Mouse (Mus musculus): ENCODE measurements around the gene Dcaf10. TPM values are rescaled to one million over a fixed set of nuclear protein-coding genes. Genes with fewer than 3 reads are reported as not detected.

Gene Dcaf10
- polyA plus RNA-seq, 1 experiment from 2014 or later: 7.8 TPM

Small RNAs within 50 kb of the gene (microRNA-seq; reads per million reads assigned to microRNA genes)
- gene Gm25692: not detected

Other genes starting within 250 kb of the Dcaf10 start
- 234 and 236 TPM in 2 replicates for gene Tomm5, start 234.0 kb upstream of the Dcaf10 start, polyA plus RNA-seq (2016; fragmentation: Nextera tagmentation; extraction: Ambion mirVana)
- gene Frmpd1, start 157.2 kb upstream of the Dcaf10 start, polyA plus RNA-seq (2016; fragmentation: Nextera tagmentation; extraction: Ambion mirVana): 0.52 and 0.58 TPM in 2 replicates
- 16.2 and 17.2 TPM in 2 replicates for gene Trmt10b, start 45.0 kb upstream of the Dcaf10 start, polyA plus RNA-seq (2016; fragmentation: Nextera tagmentation; extraction: Ambion mirVana)
- gene Exosc3, start 631 bp downstream of the Dcaf10 start, polyA plus RNA-seq (2016; fragmentation: Nextera tagmentation; extraction: Ambion mirVana): 124 and 125 TPM in 2 replicates
- gene Slc25a51, start 66.7 kb downstream of the Dcaf10 start, polyA plus RNA-seq (2016; fragmentation: Nextera tagmentation; extraction: Ambion mirVana): 78.5 and 83.3 TPM in 2 replicates
- gene Shb, start 190.4 kb downstream of the Dcaf10 start, polyA plus RNA-seq (2016; fragmentation: Nextera tagmentation; extraction: Ambion mirVana): 2.8 and 3.0 TPM in 2 replicates